Mouse (Mus musculus) megakaryocyte, adult 5-6 weeks (primary cell): Measurements from ENCODE around the gene Negr1. TPM values are rescaled to one million over a fixed set of nuclear protein-coding genes. Genes with fewer than 3 reads are reported as not detected.

Experiments used
- ATAC-seq: 2 replicates; pipeline ENCODE4 v1.8.0; 2016; ENCODE audit warnings: mild to moderate bottlenecking, inconsistent platforms; ENCODE audit not compliant: poor library complexity, severe bottlenecking
- total RNA-seq, 2 experiments: library from RNA; stranded (forward) in 1 of 2; stranded (reverse) in 1 of 2; fragments of 153-499, 151-499 nt in 1 of 2; fragments of 221-1000, 200-1000 nt in 1 of 2; gene quantifications; 2 replicates each; pipeline versions ENCODE4 v1.2.3 to v1.2.4; 2015 to 2017

Negr1 gene
- total RNA-seq, 2 experiments from 2014 or later: 0.18 to 0.62 TPM

DNA sequence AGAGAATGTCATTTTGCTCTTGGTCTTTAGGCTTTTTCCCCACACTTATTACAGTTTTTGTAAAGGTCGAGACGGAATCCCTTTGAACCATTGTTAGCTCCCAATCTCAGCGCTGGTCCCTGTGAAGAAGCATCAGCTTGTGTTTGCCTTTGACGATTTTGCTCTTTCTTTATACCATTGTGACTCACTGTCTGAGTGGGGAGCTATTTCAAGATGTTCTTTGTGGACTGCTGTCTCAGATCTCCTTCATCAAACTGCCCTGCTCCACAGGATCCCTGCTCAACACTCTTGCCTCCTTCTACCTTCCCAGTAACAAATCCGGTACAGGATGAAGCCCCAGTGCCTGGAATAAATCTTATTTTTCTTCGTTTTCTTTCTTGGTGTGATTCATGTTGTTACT, 536.8 kb downstream of the Negr1 start:
- ATAC-seq: no peak

DNA sequence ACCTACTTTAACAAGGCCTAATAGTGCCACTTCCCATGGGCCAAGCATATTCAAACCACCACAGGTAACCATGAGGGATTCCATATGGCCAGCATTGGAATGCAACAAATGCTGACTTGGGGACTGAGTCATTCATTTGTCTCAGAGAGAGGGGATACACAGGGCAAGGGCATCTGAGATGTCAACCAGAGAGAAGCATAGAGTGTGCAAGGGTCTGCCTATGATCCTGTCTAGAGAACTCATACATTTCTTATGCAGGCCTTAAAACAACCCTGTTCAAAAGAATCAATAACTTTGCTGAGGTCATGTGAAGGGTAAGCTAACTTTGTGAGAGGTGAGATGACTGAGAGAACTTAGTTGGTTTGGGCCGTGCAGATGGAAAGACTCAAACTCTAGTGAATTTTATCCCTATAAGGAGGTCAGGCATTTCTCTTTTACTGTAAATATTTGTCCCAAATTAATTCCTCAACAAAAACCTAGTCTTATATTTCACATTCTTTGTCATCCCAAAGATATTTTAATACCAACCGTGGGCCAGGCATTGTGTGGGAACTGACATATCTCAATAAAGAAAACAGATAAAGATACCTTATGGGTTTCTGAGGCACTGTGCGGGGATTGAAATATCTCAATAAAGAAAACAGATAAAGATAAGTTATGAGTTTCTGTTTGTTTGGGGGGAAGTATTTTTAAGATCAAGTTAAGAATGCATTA, 543.4 kb downstream of the Negr1 start:
- ATAC-seq: no peak

DNA sequence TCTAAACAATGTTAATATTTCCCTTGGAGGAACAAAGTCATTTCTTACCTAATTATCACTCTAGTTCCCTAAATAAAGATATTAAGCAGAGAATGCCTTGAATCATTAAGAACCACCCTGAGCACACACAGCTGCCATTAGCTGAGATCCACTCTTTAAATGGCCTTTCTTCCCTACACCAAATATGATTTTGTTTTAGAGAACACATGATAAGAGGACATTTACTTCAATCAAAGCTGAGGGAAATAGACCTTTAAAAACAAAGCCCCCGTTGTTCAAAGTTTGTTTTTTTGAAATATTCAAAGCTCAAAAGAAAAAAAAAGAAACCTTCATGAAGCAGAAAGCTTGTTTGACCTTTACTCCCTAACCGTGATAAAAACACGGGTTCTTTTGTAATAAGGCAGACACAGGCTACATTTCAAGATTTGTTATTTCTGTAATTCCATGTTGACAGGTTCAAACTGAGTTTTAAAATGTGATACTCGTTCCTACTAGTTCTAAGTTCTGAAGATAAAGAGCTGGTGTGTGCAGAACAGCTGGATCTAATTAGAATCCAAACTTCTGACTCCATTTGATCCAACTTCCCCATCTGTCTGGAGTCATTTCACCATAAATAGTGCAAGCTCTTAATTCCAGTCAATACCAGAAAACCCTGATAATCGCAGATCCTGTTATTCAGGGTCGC, 544.1 kb downstream of the Negr1 start:
- no peak for ATAC-seq

DNA sequence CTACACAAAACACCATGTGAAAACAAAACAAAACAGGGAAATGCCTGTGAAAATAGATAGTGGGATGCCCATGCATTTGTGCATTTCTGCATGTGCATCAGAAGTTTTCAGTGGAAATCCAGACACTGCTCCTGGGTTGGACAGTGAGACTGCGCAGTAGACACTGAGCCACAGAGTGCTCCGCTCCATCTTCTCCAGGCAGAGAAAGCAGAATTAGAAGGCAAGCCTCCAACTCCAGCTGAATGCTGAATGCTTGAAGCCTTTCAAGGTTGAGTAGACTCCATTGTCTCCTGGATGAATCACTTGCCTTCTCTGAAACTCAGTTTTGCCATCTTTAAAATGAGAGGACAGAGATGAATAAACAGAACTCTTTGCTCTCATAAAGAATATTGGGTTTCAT, 546.6 kb downstream of the Negr1 start:
- no peak for ATAC-seq

DNA sequence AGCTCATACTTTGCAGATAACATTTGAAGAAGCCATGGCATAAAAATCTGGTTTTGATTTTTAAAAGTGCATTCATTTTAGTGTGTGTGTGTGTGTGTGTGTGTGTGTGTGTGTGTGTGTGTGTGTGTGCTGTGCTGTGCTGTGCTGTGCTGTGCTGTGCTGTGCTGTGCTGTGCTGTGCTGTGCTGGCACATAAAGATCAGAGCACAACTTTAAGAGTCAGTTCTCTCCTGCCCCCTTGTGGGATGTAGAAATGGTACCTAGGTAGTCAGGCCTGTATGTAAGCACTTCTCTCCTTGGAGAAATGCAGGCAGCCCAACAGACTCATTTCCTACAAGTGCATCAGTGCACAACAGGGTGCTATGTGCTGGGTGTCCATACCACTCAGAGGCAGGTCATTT, 547.7 kb downstream of the Negr1 start:
- ATAC-seq: no peak

DNA sequence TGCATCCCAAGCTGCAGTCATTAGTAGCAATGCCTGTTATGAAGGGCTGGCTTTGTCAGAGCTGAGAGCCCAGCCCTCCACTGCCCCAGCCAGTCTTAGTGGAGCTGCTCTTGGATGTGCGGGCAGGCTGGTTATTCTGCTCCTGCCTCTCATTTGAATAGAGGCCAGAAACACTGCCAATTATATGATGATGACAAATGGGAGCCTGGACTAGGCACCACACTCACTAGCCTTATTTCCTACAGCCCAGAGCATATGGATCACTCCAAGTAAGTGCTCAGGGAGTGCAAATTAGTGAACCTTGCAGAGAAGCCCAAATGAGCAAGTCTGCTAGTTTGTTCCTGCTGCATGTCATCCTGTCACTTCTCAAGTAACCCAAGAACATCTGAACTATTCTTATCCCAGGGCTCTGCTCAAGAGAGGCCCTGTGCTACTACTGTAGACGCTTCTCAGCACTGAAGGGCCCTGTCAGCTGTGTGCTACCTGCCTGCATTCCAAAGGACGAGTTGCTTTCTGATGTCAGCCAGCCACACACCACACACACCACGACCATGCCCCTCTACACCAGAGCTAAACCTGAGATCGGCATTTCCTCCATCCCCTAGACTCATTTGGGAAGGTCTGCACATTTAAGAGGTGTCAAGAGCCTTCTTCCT, 553.6 kb downstream of the Negr1 start:
- no peak for ATAC-seq

DNA sequence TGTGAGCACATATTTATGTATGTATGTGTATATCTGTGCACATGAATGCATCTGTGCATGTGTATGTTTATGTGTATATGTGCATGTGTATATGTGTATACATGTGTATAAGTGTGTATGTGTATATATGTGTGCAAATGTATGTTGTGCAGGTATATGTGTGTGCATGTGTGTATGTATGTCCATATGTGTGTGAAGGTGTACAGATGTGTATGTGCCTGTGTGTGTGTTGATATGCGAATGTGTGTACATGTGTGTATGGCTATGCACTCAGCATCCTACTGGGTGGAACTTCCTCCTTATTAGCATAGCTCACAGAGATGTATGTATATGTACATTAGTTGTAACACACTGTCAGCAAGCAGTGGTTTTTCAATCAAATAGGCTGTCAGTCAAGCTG, 554.4 kb downstream of the Negr1 start:
- no peak for ATAC-seq

DNA sequence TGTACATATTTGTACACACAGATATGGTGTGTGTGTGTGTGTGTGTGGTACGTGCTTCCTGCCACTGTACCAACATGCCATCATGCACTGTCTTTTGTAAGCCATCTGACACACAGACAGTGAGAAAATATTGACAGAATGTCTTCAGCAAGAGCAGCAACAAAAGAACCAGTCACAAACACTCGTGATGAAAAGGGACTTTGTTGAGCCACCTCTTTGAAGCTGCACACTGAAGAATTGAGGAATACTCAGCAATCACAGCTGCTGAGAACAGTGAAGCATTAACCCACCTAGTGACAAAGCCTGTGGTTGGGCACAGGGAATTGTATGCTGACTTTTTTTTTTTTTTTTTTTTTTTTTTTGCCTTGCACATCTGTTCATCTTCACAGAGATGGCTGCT, 558.3 kb downstream of the Negr1 start:
- no peak for ATAC-seq

DNA sequence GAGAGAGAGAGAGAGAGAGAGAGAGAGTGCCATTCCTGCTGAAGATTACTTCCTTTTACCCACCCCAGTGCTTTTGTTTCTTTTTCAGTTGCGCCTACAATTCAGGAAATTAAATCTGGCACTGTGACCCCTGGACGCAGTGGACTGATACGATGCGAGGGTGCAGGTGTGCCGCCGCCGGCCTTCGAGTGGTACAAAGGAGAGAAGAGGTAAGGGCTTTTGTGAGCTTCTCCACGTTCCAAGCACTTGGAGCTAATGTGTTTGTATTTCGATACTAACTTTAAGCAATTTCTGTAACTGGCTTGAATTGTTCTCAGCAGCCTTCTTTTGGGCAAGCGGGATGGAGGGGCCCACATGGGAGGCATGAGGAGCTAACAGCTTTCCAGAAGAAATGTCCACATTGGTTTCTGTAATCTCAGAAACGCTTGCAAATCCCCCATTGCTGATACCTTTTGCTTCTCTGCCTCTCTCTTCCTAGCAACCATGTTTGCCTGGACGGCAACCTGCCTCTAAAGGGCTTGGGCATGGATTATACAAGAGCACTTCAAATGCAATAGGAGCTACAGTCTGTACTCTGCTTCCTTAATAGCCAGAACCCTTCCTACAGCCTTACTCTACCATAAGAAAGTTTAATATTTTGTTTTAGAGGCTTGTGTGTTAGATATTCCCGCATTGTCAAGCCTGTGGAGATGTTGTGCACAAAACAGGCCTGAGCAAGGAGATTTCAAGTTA, 584.7 kb downstream of the Negr1 start:
- no peak for ATAC-seq

DNA sequence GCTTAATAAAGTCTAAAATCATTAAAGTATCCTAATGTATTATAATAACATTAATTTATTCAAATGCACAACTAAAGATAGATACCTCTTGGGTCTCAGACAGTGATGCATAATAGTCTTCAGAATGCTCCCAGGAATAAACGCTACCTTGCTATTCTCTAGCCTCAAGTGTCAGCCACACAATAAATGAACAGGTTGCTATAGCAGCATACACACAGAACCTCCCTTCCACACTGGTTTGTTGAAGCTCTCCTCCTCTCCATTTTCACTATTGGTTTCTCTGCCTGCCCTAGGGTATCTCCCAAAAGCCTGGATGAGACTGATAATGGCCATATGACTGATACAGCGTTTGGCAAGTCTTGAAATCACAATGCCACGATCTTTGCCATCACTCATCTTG, 593.3 kb downstream of the Negr1 start:
- ATAC-seq: no peak

DNA sequence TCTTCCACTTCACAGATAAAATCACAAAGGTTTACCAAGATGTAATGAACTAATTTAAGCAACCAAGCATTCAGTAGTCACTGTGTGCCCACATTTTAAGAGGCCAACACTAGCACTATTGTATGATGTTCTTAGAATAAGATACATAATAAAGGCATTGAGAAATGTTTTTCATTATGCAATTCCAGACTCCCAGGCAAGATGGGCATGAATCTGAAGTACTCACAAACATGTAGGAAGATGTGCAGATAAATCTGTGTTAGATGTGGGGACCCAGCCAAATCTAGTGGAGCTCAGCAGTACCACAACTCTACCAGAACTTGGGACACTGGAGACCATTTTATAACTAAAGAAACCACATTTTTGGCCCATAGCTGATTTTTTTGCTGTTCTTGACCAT, 593.9 kb downstream of the Negr1 start:
- no peak for ATAC-seq

DNA sequence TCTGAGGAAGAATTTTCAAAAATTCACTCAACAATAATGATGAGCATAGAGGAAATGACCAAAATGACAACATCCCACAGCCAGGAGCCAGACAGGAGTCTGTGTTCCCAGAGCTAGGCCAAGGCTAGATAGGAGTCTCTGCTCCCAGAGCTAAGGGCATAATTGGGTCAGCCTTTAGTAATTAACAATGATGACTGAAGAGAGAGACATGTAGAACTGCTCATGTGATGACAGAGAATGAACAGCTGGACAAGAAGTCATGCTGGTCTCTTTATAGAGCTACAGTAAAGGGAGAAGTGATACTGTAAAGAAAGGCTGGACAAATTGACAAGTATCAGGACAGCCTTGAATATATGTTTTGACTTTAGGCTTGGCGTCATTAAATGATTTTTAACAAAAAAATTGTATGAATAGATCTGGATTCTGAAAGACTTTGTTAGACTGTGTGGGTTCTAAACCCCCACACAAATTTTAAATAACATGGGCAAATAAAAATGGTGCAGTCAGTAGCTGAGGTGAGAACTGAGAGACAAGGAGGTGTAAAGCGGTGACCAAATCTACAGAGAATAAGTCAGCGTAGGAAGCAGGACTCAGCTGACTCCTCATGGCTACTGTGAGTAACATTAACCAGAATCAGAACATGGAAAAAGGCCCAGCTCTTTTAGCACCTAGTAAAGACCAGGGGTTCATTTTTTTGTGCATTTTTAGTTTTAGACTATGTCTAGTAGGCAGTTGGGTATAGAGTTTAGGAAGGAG, 603.4 kb downstream of the Negr1 start:
- ATAC-seq: no peak

DNA sequence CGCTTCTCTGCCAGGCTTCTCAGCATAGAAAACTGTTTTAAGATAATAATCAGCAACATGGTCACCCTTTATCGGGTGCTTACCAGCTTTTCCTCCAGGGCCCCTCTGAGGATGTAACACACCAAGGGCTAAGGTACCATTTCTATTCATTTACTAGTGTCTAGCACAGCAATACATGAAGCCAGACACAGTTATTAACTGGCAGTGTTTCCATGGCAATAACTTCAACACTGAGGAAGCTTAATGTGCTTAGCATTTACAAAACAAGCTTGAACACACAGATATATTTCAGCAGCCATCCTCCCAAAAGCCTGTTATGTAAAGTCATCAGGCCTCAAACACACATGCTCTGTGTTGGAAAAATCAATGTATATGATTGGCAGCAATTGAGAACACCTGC, 620.4 kb downstream of the Negr1 start:
- no peak for ATAC-seq

DNA sequence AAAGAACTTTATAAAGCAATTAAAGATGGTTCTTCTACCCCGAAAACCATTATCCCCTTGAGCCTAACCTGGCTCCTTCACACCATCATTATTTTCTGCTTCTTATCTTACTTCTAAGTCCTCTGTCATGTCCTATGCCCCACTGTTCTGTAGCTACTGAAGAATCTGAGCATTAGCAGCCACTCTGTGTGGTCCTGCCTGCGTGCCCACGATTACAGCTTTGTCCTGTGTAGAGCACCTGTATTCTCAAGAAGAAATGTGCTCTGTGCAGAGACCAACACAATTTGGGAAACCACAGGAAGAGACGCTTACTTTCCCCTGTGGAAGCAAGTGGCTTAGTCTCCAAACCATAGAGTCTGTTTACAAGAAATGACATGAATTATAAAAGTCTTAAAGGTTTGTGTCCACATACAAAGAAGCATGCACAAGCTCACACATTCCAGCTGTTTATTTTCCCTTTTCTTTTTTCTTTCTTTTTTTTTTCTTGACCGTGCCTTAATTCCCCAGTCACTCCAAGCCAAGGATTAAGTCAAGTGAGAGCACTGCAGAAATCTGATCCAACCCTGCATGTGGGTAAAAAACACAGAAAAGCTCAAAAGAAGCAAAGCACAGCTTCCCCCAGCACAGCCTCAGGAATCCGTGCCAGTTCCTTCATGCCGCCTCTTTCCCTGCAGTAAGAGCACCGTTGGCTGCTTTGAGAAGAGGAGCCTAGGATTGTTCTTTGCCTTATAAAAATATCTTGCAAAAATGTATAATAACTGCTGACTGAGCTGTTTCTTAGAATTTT, 627.5 kb downstream of the Negr1 start:
- no peak for ATAC-seq

DNA sequence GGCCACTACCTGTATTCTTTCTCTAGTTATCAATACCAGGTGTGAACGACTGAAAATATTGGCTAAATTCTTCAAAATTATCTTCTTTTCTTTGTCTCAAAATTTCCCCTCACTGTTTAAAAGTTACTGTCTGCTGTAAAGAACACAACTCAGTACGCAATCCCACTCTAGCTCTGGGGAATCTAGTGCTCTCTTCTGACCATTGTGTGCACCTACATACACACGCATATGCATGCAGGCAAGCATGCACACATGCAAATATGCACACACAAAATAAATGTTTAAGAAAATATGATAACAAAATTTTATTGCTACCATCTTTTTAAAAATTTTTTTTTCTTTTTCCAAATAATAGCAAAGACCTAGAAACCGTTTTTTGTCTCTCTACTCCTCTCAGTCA, 628.2 kb downstream of the Negr1 start:
- no peak for ATAC-seq

DNA sequence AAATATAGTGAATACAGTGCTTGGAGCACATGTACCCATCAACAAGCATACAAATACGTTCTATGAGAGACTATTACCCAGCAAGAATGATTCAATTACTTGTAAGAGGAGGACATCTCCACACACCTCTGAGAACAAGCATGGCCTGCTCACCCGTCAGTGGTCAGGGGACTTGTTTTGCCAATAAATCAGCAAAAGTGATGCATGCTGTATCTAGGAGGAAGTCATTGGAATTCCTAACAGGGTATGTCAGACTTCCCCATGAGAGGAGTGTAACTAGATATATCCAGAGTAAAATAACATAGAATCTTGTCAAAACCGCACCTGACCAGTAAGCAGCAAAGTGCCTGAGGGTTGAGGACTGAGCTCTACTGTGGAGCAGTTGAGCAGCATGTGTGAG, 629.0 kb downstream of the Negr1 start:
- no peak for ATAC-seq

DNA sequence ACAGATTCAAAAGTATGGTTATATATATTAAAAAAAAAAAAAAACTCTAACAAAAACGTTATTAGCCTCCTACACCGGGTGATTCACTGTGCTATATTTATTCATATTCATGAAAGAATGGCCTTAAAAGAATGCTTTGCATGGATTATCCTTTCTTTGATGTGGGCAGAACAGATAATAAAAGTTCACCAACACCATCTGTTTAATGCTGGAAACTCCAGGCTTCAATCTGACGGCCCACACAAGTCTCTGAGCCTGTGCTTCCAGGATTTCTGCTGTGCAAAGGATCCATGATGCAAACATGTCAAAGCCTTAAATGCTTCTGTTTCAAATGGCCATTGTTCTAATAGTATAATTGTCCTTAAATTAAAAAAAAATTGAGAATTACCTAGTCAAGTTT, 630.4 kb downstream of the Negr1 start:
- ATAC-seq: no peak

DNA sequence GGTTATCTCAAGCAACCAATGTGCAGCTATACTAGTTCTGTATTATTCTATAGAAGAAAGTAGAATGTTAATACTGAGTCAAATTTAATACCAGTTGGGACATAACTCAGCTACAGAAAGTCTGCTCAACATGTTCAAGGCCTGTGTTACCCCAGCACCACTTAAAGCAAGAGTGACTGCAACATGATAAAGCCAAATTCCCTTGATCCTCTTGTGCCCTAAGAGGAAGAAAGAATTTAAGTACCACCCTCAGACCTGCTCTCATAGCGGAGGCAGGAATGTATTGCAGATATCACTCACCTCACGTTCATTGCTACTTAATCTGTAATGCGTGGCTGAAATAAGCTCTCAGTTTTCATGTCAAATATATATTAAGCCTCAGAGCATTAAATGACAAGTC, 631.5 kb downstream of the Negr1 start:
- no peak for ATAC-seq

DNA sequence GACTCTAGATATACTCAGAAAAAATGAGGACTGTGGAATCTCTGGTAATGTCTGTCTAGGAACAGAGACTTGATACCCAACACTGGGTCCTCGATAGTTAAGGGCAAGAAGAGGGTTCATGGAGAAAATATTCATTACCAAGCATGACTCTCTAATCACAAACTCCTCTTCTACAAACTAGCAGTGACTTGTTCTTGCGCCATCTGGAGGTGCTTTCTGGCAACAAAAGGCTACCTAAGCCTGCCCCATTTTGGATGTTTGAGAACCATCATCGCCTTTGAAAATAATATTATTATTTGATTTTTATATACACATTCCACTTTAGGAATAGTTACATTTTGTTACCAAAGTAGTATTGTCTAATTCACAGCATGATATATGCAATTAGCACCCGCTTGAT, 637.1 kb downstream of the Negr1 start:
- ATAC-seq: no peak

DNA sequence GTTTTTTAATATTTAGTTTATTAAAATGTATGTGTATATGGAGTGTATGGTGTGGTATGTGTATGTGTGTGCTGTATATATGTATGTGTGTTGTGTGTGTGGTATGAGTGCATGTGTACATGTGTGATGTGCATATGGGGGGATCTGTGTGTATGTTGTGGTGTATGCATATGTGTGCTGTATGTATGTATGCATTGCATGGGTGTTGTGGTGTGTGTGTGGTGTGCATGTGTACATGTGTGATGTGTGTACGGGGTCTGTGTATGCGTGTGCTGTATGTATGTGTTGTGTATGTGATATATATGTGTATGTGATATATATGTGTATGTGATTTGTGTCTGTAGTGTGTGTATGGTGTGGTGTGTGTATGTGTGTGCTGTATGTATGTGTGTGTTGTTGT, 640.1 kb downstream of the Negr1 start:
- ATAC-seq: no peak
